Mouse (Mus musculus): Measurements from ENCODE around the gene Apoh.

- TF ChIP-seq POLR2A (IDR thresholded peaks at IDR 0.05; ENCODE audit: insufficient read length, low read depth) (no peak), E2F4 (IDR thresholded peaks at IDR 0.05; ENCODE audit: insufficient read depth) (no peak), MAX (IDR thresholded peaks at IDR 0.05; ENCODE audit: low read depth) (no peak), USF1 (IDR thresholded peaks at IDR 0.05; ENCODE audit: low read depth) (no peak), MYOD1 (IDR thresholded peaks at IDR 0.05; ENCODE audit: control insufficient read depth in 1 of 3, insufficient read length in 2 of 3, low read depth in 2 of 3) (no peak), MYOG (IDR thresholded peaks at IDR 0.05; ENCODE audit: control insufficient read depth in 1 of 3, insufficient read depth in 1 of 3, insufficient read length in 2 of 3, low read depth in 2 of 3) (no peak), CEBPB (IDR thresholded peaks at IDR 0.05; ENCODE audit: insufficient read depth, poor library complexity, severe bottlenecking) (no peak)
Measured at GRCm38 (mm10) chr11:108319162-108319561, 24.0 kb upstream of the Apoh start.
